Mouse (Mus musculus): ENCODE data around the gene Lypd4. TPM values are rescaled to one million over a fixed set of nuclear protein-coding genes. Genes with fewer than 3 reads are reported as not detected.

Lypd4 gene
- polyA plus RNA-seq, 1 experiment from 2014 or later: not detected

GRCm38 (mm10) chr7:24885468-24886307, 15.9 kb upstream of the Lypd4 start:
- no peak for ATAC-seq
- Histone ChIP-seq H3K9me3 (no peaks in the 10 kb centered on the region), H3K4me1 (replicated peaks) (peaks cover 31% of the 10 kb centered on the region), H3K9ac (replicated peaks) (peak overlapping the region; percentile 100), H3K36me3 (peaks cover 48% of the 10 kb centered on the region), H3K4me3 (replicated peaks) (peak overlapping the region; percentile 97), H3K27ac (no peak overlapping the region), H3K27me3 (no peaks in the 10 kb centered on the region), H3K4me2 (replicated peaks) (peak overlapping the region; percentile 92)
- WGBS: 52% methylated on average over 12 of the region's 12 CpGs

DNA sequence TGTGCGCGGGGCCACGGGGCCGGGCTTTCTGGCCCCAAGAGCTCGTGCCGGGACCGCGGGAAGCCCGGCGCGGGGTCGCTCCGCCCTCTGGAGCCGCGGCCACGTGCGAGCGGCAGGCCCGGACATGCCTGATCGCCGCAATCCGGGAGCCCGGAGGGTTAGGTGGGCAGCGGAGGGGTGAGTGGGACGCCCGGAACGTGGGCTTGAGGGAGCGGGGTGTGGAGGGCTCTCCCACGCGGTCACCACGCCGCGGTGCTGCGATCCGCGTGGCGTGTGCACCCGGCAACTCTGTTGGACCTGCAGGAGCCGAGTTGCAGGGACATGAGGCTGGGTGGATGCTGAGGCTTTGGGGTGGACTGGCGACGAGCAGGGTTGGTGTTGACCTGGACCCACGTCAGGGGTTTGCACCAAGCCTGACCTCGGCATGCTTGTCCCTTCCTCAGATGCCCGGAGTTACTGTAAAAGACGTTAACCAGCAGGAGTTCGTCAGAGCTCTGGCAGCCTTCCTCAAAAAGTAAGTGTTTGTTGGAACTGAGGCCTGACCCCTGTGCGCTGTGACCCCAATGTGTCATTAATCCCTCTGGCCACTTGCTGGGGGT, 15.1 kb upstream of the Lypd4 start:
- Histone ChIP-seq H3K4me3 (replicated peaks) (peak overlapping the region; percentile 97), H3K27me3 (no peaks in the 10 kb centered on the region), H3K36me3 (peaks cover 42% of the 10 kb centered on the region), H3K4me1 (replicated peaks) (peaks cover 31% of the 10 kb centered on the region), H3K9ac (replicated peaks) (peak overlapping the region; percentile 100), H3K9me3 (no peaks in the 10 kb centered on the region), H3K4me2 (replicated peaks) (peak overlapping the region; percentile 92), H3K27ac (peak overlapping the region; percentile 82)
- ATAC-seq: no peak; the same call in 1 of the 2 replicates
- under 1% methylated on average over 47 of the region's 47 CpGs for WGBS

- Histone ChIP-seq H3K9ac (replicated peaks) (peak within 1 kb of the TSS; percentile 100), H3K27me3 (no peaks in the 10 kb centered on the region), H3K9me3 (no peaks in the 10 kb centered on the region), H3K36me3 (peaks cover 35% of the 10 kb centered on the region), H3K4me3 (replicated peaks) (peak within 1 kb of the TSS; percentile 97), H3K4me2 (replicated peaks) (peak within 1 kb of the TSS; percentile 92), H3K4me1 (replicated peaks) (peaks cover 33% of the 10 kb centered on the region), H3K27ac (peak within 1 kb of the TSS; percentile 82)
- WGBS: under 1% methylated on average over 55 of the region's 57 CpGs
- ATAC-seq: peak; percentile 94
These were observed 14.4 kb upstream of the Lypd4 start, which contains the start of gene Rps19 for GRCm38 (mm10) chr7:24883896-24884692. Rps19 (plus strand) TSS chr7:24884371.

- H3K9ac ChIP-seq (replicated peaks): no peak overlapping the region
- no peak overlapping the region for H3K4me2 ChIP-seq (replicated peaks)
- H3K4me3 ChIP-seq (replicated peaks): no peak overlapping the region
- H3K36me3 ChIP-seq: peaks cover 20% of the 10 kb centered on the region
- 95% methylated on average over 9 of the region's 9 CpGs for WGBS
- H3K9me3 ChIP-seq: no peaks in the 10 kb centered on the region
- H3K27ac ChIP-seq: no peak overlapping the region
- H3K27me3 ChIP-seq: no peaks in the 10 kb centered on the region
- H3K4me1 ChIP-seq (replicated peaks): peaks cover 30% of the 10 kb centered on the region
- ATAC-seq: no peak
These were observed 12.9 kb upstream of the Lypd4 start for GRCm38 (mm10) chr7:24882416-24883199.

DNA sequence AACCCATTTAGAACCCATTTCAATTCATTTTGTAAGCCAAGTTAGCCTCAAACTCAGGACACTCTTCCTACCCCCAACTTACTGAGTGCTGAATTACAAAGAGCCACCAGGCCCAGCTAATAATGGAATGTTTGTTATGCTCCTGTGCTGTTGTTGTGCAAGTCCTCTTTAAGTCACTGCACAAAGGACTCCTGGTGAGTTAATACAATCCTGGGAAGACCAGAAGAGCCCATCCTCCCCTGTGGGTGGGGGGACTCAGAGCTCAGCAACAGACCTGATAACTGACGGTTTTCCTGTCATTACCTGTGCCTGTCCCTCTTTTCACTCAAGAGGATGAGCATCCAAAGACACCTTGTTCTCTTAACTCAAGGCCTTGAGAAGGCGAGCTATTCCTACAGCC, 9.9 kb upstream of the Lypd4 start:
- 11% methylated on average over 2 of the region's 2 CpGs for WGBS

GRCm38 (mm10) chr7:24877588-24877987, 7.8 kb upstream of the Lypd4 start:
- no peaks in the 10 kb centered on the region for H3K36me3 ChIP-seq
- no peak overlapping the region for H3K27ac ChIP-seq
- ATAC-seq: no peak
- H3K4me2 ChIP-seq (replicated peaks): no peak overlapping the region
- no peak overlapping the region for H3K4me3 ChIP-seq (replicated peaks)
- WGBS: 83% methylated on average over 3 of the region's 3 CpGs
- H3K4me1 ChIP-seq (replicated peaks): 0 out of 2 replicates have a peak, but pooled peaks cover 3% of the 10 kb centered on the region
- H3K9ac ChIP-seq (replicated peaks): no peak overlapping the region
- no peaks in the 10 kb centered on the region for H3K27me3 ChIP-seq
- H3K9me3 ChIP-seq: no peaks in the 10 kb centered on the region

More for the DNA sequence above, 9.9 kb upstream of the Lypd4 start:
- Histone ChIP-seq H3K36me3 (no peaks in the 10 kb centered on the region), H3K4me1 (replicated peaks) (0 out of 2 replicates have a peak, but pooled peaks cover 3% of the 10 kb centered on the region), H3K27me3 (no peaks in the 10 kb centered on the region), H3K9ac (replicated peaks) (no peak overlapping the region), H3K27ac (no peak overlapping the region), H3K4me3 (replicated peaks) (no peak overlapping the region), H3K4me2 (replicated peaks) (no peak overlapping the region), H3K9me3 (no peaks in the 10 kb centered on the region)
- no peak for ATAC-seq

GRCm38 (mm10) chr7:24869080-24869479, 661 bp downstream of the Lypd4 start:
- ATAC-seq: no peak
- Histone ChIP-seq H3K4me3 (replicated peaks) (no peak overlapping the region), H3K36me3 (no peaks in the 10 kb centered on the region), H3K9ac (replicated peaks) (no peak overlapping the region), H3K4me1 (replicated peaks) (no peaks in the 10 kb centered on the region), H3K27me3 (peaks cover 8% of the 10 kb centered on the region), H3K9me3 (no peaks in the 10 kb centered on the region), H3K4me2 (replicated peaks) (no peak overlapping the region), H3K27ac (no peak overlapping the region)
- 31% methylated on average over 17 of the region's 17 CpGs for WGBS

DNA sequence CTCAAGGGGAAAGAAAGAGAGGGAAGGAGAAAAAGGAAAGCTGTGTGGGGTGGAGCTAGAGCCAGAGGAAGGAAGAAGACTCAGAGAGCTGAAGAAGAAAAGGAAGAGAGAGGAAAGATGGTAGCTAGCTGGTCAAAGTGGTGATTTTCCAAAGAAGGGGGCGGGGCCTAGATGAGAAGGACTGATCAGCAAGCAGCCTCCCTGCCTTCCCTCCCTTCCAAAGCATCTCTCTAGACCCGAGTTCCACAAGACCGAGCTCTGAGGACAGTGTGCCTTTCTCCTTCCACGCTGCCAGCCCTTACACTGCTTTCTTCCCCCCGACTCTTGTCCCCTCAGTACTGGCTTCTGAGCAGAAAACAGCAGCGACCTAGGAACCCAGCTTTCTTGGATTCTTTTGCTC, 5.6 kb downstream of the Lypd4 start:
- Histone ChIP-seq H3K9ac (replicated peaks) (no peak overlapping the region), H3K9me3 (no peaks in the 10 kb centered on the region), H3K36me3 (no peaks in the 10 kb centered on the region), H3K4me1 (replicated peaks) (no peaks in the 10 kb centered on the region), H3K4me3 (replicated peaks) (no peak overlapping the region), H3K27ac (no peak overlapping the region), H3K27me3 (peaks cover 4% of the 10 kb centered on the region), H3K4me2 (replicated peaks) (no peak overlapping the region)
- 26% methylated on average over 6 of the region's 6 CpGs for WGBS
- no peak for ATAC-seq

DNA sequence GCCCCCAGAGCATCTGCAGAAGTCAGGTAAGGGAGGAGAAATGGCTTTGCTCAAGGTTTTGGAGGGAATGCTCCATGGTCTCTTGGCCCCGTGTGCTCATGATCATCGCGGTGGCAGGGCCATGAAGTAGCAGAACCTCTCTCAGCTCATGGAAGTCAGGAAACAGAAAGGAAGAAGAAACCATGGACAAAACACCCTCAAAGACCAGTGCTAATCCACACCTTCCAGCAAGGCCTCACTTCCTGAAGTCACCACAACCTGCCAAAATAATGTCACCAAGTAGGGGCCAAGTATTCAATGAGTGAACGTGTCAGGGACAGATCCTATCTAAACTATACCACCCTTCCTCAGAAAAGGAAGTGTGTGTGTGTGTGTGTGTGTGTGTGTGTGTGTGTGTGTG, 6.9 kb downstream of the Lypd4 start:
- Histone ChIP-seq H3K4me3 (replicated peaks) (no peak overlapping the region), H3K36me3 (no peaks in the 10 kb centered on the region), H3K9ac (replicated peaks) (no peak overlapping the region), H3K4me2 (replicated peaks) (no peak overlapping the region), H3K4me1 (replicated peaks) (no peaks in the 10 kb centered on the region), H3K27me3 (peaks cover 4% of the 10 kb centered on the region), H3K9me3 (no peaks in the 10 kb centered on the region), H3K27ac (no peak overlapping the region)
- 92% methylated on average over 4 of the region's 4 CpGs for WGBS
- ATAC-seq: no peak

GRCm38 (mm10) chr7:24861913-24862312, 7.8 kb downstream of the Lypd4 start, which contains the start of gene Gm9844:
Gm9844 (plus strand) TSS chr7:24862213.
- no peak within 1 kb of the TSS for H3K4me2 ChIP-seq (replicated peaks)
- no peaks in the 10 kb centered on the region for H3K36me3 ChIP-seq
- 90% methylated on average over 7 of the region's 7 CpGs for WGBS
- H3K9me3 ChIP-seq: no peaks in the 10 kb centered on the region
- H3K4me3 ChIP-seq (replicated peaks): no peak within 1 kb of the TSS
- no peaks in the 10 kb centered on the region for H3K4me1 ChIP-seq (replicated peaks)
- H3K9ac ChIP-seq (replicated peaks): no peak within 1 kb of the TSS
- H3K27ac ChIP-seq: no peak within 1 kb of the TSS
- H3K27me3 ChIP-seq: peaks cover 4% of the 10 kb centered on the region
- no peak for ATAC-seq

- WGBS: 78% methylated on average over 5 of the region's 5 CpGs
- Histone ChIP-seq H3K4me2 (replicated peaks) (no peak overlapping the region), H3K27me3 (no peaks in the 10 kb centered on the region), H3K4me1 (replicated peaks) (no peaks in the 10 kb centered on the region; the same call in 1 of the 2 replicates), H3K9me3 (no peaks in the 10 kb centered on the region), H3K9ac (replicated peaks) (no peak overlapping the region), H3K36me3 (no peaks in the 10 kb centered on the region), H3K27ac (no peak overlapping the region), H3K4me3 (replicated peaks) (no peak overlapping the region)
- no peak for ATAC-seq
These were observed 10.5 kb downstream of the Lypd4 start for GRCm38 (mm10) chr7:24859234-24859633.
